Mouse (Mus musculus) adrenal gland, postnatal 36 days (tissue): ENCODE measurements around the gene Prickle2. TPM values are rescaled to one million over a fixed set of nuclear protein-coding genes. Genes with fewer than 3 reads are reported as not detected.

Experiments
- DNase-seq, 2 experiments: peaks; one replicate each; pipeline ENCODE4 v3.0.0; 2021; ENCODE audit warnings: mixed read lengths in 1 of 2
- total RNA-seq, 2 experiments: library from RNA; stranded (reverse); gene quantifications; 2 replicates each; pipeline ENCODE4 v1.2.3; 2021

Gene Prickle2
- total RNA-seq, 2 experiments from 2014 or later, result 7.5 to 8.5 TPM

DNA sequence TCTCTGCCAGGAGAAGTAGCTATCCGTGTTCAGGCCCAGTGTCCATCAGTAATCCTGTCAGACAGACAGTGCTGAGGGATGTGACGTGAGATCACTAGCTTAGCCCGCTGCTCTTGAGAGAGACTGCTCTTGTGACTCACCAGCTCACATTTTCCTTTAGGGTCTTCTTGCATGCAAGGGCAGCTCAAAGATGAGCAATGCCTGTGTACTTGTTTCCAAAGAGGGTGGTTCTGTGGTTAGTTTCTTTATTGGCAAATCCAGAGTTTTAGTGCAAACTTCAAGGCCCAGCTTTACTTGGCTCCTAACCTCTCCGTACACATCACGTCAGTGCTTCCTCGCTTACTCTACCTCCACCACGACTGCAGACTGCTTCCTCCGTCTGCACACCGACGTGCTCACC is 324.9 kb downstream of the Prickle2 start:
- DNase-seq, result peak in 1 of 2 experiments; percentile 17

DNA sequence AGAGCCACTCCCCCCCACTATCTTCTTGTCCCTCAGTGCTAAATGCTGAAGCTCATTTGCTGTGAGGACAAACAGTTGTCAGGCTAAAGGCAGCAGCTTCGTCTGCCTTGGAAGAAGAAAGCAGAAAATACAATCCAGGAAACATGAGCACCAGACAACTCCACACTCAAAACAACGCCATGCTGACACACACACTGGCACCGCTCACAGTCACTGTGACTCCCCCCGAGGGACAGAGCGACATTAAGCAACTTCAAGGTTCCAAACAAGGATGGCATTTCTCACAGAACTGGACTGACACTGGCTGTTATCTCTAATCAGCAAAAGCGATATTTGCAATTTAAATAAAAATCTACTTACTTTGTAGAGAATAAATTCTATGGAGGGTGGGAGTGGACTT is 331.1 kb downstream of the Prickle2 start:
- peak; percentile 32 to 55 for DNase-seq

DNA sequence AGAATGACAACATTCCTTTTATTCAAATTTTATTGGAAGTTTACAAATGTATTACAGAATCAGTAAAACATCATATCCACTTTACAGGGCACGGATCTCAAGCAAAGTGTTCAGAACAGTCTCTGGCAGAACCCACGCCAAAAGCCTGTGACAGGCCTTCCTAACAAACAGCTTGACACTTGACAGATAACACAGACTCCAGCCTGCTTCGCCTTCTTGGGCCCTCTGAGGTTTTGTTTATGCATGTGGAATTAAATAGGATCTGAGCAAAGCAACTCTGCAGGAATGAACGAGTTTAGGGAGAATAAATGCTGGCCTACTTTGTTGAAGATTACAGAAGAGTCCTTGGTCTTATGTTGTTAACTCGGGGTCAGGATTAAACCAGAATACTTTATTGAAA is 335.1 kb downstream of the Prickle2 start:
- DNase-seq, result no peak

DNA sequence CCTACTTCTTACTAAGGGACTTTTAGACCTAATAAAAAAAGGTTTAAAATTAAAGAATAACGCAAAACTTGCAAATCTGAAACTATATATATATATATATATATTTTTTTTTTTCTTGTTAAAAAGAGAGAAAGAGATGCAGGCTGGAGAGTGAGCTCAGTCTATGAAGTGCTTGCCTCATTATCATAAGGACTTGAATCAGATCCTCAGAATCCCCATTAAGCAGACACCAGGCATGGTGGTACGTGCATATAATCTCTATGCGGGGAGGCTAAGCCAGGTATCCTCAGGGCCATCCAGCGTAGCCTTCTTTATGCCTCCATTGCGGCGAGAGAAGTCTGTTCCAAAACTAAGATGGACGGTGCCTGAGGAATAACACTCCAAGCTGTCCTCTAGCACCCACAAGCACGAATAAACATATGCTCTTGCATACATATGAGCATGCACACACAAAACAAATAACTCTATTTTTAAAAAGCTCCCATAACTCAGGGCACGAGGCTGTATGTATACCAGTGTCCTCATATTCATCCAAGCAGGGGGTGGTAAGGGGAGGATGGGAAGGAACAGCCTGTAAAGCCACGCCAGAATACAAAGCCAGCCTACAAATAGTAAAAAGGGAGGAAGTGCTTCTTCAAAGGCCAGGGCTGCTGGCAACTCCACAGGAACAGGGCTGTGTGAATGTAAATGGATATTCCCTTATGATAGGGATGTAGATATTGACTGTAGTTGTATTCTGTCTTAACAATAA is 358.5 kb downstream of the Prickle2 start:
- no peak for DNase-seq

DNA sequence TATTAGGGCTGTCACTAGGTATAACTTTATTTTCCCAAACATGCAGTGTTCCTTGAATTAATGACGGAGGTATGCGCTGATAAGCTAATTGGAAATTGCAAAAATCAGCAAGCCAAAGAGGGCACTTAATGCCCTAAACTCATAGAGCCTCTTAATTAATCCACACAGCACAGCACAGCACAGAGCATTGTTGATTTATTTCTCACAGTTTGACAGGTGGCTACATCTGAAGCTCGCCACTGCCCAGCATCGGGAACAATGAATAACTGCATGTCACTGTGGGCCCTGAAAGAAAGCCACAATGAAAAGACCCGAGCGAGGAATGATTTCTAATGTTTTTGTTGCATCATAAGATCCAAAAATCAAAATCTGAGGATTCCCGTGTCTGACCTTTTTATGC is 359.2 kb downstream of the Prickle2 start:
- DNase-seq, result no peak

DNA sequence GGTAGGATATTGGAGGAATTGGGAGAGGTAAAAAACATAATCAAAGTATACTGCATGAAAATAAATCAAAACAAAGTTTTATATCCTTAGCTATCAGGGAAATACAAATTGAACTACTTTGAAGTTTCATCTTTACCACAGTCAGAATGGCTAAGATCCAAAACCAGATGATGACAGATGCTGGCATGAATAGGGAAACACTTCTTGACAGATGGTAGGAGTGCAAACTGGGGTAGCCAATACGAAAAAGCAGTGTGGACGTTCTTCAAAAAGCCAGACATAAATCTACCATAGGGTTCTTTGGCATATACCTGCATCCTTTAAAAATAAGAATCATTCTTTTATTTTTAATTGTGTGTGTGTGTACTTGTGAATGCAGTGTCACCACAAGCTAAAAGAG is 360.8 kb downstream of the Prickle2 start:
- DNase-seq, result no peak

DNA sequence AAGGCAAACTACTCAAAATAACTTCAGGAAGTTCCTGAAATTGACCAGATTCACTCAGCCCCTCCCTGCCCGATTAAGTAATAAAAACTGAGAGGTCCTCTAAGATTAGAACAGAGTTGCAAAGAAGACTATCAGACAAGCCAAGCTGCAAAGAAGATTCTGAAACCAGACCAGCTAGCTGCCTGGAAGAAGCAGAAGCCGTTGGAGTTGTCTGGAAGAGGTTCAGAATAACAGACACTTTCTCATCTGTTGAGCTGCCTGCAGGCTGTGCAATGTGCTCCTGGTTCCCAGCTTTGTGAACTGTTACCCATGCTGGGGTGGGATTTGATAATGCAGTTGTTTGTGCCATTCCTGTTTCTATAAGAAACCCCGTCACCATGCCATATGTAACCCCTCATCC is 361.4 kb downstream of the Prickle2 start:
- no peak for DNase-seq

Other genes starting within 250 kb of the Prickle2 start
- gene A730049H05Rik, start 110.3 kb upstream of the Prickle2 start, total RNA-seq, result 1 to 10 TPM; 3.4 to 4.6 TPM
- not detected for gene Gm15737, start 163.2 kb upstream of the Prickle2 start, total RNA-seq
- gene Adamts9, start 237.3 kb upstream of the Prickle2 start, total RNA-seq, result 10 to 100 TPM; 25.7 to 60.8 TPM